Mouse (Mus musculus): ENCODE measurements around the gene 9530068E07Rik. TPM values are rescaled to one million over a fixed set of nuclear protein-coding genes. Genes with fewer than 3 reads are reported as not detected.

Gene 9530068E07Rik
- polyA plus RNA-seq, 1 experiment, result not detected

DNA sequence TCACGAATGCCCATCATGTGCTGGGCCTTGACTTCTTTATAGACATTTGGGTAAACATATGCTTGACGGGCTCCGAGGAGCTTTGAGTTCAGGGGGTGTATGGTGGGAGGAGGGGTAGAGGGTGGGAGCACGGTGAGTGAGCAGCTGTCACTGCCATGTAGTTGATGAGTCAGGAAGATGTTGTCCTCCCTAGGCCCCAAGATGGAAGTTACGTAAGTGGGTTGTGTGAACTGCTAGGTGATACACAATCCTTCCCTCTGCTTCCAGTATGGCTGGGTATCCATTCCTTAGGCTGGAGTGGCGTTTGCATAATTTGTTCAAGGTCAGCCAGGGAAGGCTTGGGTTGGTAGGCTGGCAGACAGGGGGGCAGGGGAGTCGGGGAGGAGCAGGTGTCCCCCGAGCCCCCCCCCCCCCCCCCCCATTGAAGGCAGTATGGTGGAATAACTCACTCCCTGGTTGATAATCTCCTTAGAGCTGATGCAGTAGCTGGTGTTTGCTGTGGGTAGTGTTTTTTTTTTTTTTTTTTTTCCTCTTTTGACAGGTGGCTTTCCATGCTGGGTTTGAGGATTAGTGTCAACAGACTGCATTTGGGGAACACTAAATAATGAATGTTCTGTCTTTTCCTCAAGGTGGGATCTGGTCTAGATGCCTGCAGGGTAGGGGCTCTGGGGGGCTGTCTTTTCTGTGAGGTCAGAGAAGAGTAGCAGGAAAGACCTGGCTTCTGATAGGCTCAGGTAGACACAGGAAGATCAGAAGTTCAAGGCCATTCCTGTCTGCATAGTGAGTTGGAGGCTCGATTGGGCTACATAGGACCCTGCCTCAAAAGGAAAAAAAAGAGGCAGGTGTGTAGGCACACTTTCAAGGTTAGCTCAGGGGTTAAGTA is 26.7 kb upstream of the 9530068E07Rik start:
- Histone ChIP-seq H3K27ac (ENCODE audit: insufficient read depth, low read depth, low read length) (0 out of 2 replicates have a peak overlapping the region, but pooled peaks have one; percentile 20), H3K4me1 (ENCODE audit: control insufficient read depth, insufficient read depth, low read length) (peaks cover 34% of the 10 kb centered on the region), H3K4me3 (ENCODE audit: insufficient read depth, low read depth, low read length) (no peak overlapping the region)
- 67% methylated on average over 9 of the region's 9 CpGs for WGBS
- no peak for TF ChIP-seq POLR2A (IDR thresholded peaks at IDR 0.05; ENCODE audit: insufficient read depth, low read depth, low read length)

GRCm38 (mm10) chr11:52370135-52370452 is 26.1 kb upstream of the 9530068E07Rik start:
- Histone ChIP-seq H3K4me1 (ENCODE audit: control insufficient read depth, insufficient read depth, low read length) (peaks cover 29% of the 10 kb centered on the region), H3K4me3 (ENCODE audit: insufficient read depth, low read depth, low read length) (no peak overlapping the region), H3K27ac (ENCODE audit: insufficient read depth, low read depth, low read length) (0 out of 2 replicates have a peak overlapping the region, but pooled peaks have one; percentile 12)
- 48% methylated on average over 2 of the region's 2 CpGs for WGBS
- TF ChIP-seq POLR2A (IDR thresholded peaks at IDR 0.05; ENCODE audit: insufficient read depth, low read depth, low read length) (no peak), CTCF (IDR thresholded peaks at IDR 0.05; ENCODE audit: insufficient read depth, low read depth, low read length) (no peak)

DNA sequence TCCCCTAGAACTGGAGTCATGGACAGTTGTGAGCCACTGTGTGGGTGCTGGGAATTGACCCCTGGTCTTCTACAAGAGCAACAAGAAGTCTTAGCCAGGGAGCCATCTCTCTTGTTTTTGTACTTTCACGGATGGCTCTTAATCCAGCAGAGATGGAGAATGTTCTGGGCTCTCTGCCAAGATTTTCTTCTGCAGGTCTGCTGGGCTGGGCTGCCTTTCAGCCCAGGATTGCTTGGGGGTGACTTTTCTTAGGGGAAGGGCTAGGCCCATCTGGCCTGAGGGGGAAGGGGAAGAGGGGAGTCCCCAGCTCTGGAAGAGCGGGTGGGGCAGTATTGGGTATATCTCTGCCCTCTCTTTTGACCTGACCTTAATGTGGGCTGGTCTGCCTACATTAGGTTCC is 25.7 kb upstream of the 9530068E07Rik start:
- Histone ChIP-seq H3K4me3 (ENCODE audit: insufficient read depth, low read depth, low read length) (no peak overlapping the region), H3K27ac (ENCODE audit: insufficient read depth, low read depth, low read length) (0 out of 2 replicates have a peak overlapping the region, but pooled peaks have one; percentile 12), H3K4me1 (ENCODE audit: control insufficient read depth, insufficient read depth, low read length) (peaks cover 27% of the 10 kb centered on the region)
- TF ChIP-seq CTCF (IDR thresholded peaks at IDR 0.05; ENCODE audit: insufficient read depth, low read depth, low read length) (no peak), POLR2A (IDR thresholded peaks at IDR 0.05; ENCODE audit: insufficient read depth, low read depth, low read length) (no peak)
- 26% methylated on average over 2 of the region's 2 CpGs for WGBS

GRCm38 (mm10) chr11:52373841-52374240 is 22.4 kb upstream of the 9530068E07Rik start:
- H3K27ac ChIP-seq (ENCODE audit: insufficient read depth, low read depth, low read length), result no peak overlapping the region
- WGBS, result 56% methylated on average over 7 of the region's 7 CpGs
- H3K4me1 ChIP-seq (ENCODE audit: control insufficient read depth, insufficient read depth, low read length), result peaks cover 15% of the 10 kb centered on the region
- H3K4me3 ChIP-seq (ENCODE audit: insufficient read depth, low read depth, low read length), result no peak overlapping the region
- TF ChIP-seq CTCF (IDR thresholded peaks at IDR 0.05; ENCODE audit: insufficient read depth, low read depth, low read length) (no peak), POLR2A (IDR thresholded peaks at IDR 0.05; ENCODE audit: insufficient read depth, low read depth, low read length) (no peak)

DNA sequence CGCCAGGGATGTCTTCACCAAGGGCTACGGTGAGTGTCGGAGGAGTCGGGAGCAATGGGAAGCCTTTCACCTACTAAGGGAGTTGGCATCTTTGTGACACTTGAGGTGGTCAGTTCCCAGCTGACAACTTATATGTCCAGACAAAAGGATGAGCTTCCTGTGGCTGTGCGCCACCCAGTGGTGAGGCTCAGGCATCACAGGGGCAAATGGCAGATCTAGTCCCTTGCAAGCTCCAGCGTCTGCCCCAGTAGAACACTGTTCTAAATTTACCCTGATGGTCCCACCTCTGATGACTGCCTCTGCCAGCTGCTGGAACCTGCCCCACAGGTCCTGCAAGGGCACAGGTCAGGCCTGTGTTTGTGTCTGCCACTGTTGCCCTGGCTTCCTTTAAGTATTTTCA is 21.9 kb upstream of the 9530068E07Rik start:
- no peak overlapping the region for H3K4me3 ChIP-seq (ENCODE audit: insufficient read depth, low read depth, low read length)
- WGBS, result 47% methylated on average over 6 of the region's 6 CpGs
- TF ChIP-seq CTCF (IDR thresholded peaks at IDR 0.05; ENCODE audit: insufficient read depth, low read depth, low read length), result peak; percentile 90
- TF ChIP-seq POLR2A (IDR thresholded peaks at IDR 0.05; ENCODE audit: insufficient read depth, low read depth, low read length), result no peak
- peaks cover 11% of the 10 kb centered on the region for H3K4me1 ChIP-seq (ENCODE audit: control insufficient read depth, insufficient read depth, low read length)
- no peak overlapping the region for H3K27ac ChIP-seq (ENCODE audit: insufficient read depth, low read depth, low read length)

DNA sequence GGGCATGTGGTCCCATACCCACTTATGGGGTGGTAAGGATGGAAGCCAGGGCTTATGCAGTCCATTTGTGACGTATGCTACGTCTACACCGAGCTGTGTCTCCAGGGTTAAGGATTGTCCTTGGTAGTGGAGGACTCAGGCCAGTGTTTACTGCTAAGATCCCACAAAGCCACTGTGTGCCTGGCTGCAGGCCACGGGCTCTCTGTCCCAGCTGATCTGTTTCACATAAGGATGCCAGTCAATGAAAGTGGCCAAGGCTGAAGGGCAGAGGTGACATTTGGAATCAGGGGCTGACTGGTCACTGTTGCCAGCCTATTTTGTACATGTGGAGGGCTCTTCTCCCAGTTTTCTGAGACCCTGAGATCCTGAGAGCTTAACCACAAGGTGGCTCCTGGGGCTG is 18.6 kb upstream of the 9530068E07Rik start:
- TF ChIP-seq CTCF (IDR thresholded peaks at IDR 0.05; ENCODE audit: insufficient read depth, low read depth, low read length) (no peak), POLR2A (IDR thresholded peaks at IDR 0.05; ENCODE audit: insufficient read depth, low read depth, low read length) (no peak)
- Histone ChIP-seq H3K4me1 (ENCODE audit: control insufficient read depth, insufficient read depth, low read length) (0 out of 2 replicates have a peak, but pooled peaks cover 2% of the 10 kb centered on the region), H3K27ac (ENCODE audit: insufficient read depth, low read depth, low read length) (no peak overlapping the region), H3K4me3 (ENCODE audit: insufficient read depth, low read depth, low read length) (no peak overlapping the region)
- WGBS, result 73% methylated on average over 4 of the region's 4 CpGs

DNA sequence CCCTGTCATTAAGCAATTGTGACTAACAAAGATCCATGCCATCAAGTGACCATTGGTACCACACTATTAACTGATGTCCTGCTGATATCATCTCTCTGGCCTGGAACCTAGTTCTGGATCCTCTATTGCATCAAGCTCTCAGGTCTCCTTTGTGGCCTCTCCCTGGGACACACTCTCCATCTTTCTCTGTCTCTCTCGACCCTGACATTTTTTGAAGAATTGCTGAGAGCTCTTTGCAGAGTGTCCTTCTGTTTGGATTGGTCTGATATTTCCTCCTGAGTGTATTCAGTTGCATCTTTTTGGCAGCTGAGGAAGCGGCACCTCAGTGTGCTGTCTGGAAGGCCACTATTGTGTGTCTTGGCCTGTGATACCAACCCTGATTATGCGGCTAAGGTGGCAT is 17.0 kb upstream of the 9530068E07Rik start:
- WGBS, result 91% methylated on average over 3 of the region's 3 CpGs
- no peak overlapping the region for H3K27ac ChIP-seq (ENCODE audit: insufficient read depth, low read depth, low read length)
- no peak for TF ChIP-seq CTCF (IDR thresholded peaks at IDR 0.05; ENCODE audit: insufficient read depth, low read depth, low read length)
- TF ChIP-seq POLR2A (IDR thresholded peaks at IDR 0.05; ENCODE audit: insufficient read depth, low read depth, low read length), result no peak

GRCm38 (mm10) chr11:52383741-52384140 is 12.5 kb upstream of the 9530068E07Rik start:
- H3K27ac ChIP-seq (ENCODE audit: insufficient read depth, low read depth, low read length), result no peak overlapping the region
- WGBS, result 90% methylated on average over 14 of the region's 14 CpGs
- H3K4me1 ChIP-seq (ENCODE audit: control insufficient read depth, insufficient read depth, low read length), result no peaks in the 10 kb centered on the region
- TF ChIP-seq CTCF (IDR thresholded peaks at IDR 0.05; ENCODE audit: insufficient read depth, low read depth, low read length) (no peak), POLR2A (IDR thresholded peaks at IDR 0.05; ENCODE audit: insufficient read depth, low read depth, low read length) (no peak)
- no peak overlapping the region for H3K4me3 ChIP-seq (ENCODE audit: insufficient read depth, low read depth, low read length)

More for the DNA sequence above, 17.0 kb upstream of the 9530068E07Rik start:
- Histone ChIP-seq H3K4me1 (ENCODE audit: control insufficient read depth, insufficient read depth, low read length) (0 out of 2 replicates have a peak, but pooled peaks cover under 1% of the 10 kb centered on the region), H3K4me3 (ENCODE audit: insufficient read depth, low read depth, low read length) (no peak overlapping the region)

DNA sequence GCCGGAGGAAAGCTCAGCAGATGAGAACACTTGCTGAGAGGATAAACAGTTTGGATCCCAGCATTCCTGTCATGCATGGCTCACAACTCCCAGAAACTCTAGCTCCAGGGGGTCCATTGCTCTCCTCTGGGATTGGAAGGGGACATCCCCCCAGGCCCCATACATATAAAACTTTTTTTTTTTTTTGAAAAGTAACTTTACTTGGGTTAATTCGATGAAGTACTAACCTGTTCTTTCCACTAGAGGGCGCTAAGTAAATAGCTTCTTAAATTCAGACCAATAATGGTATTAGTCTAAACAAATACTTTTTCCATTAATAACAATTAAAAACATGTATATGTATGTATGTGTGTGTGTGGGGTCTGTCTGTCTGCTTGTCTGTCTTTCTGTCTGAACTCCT is 11.6 kb upstream of the 9530068E07Rik start:
- Histone ChIP-seq H3K4me1 (ENCODE audit: control insufficient read depth, insufficient read depth, low read length) (no peaks in the 10 kb centered on the region), H3K4me3 (ENCODE audit: insufficient read depth, low read depth, low read length) (no peak overlapping the region), H3K27ac (ENCODE audit: insufficient read depth, low read depth, low read length) (no peak overlapping the region)
- WGBS, result 43% methylated on average over 3 of the region's 3 CpGs
- TF ChIP-seq POLR2A (IDR thresholded peaks at IDR 0.05; ENCODE audit: insufficient read depth, low read depth, low read length) (no peak), CTCF (IDR thresholded peaks at IDR 0.05; ENCODE audit: insufficient read depth, low read depth, low read length) (no peak)

Measured in olfactory bulb, adult 2 months (tissue).